Mouse (Mus musculus) heart, postnatal 0 days (tissue): ENCODE data around the gene Nle1.

Experiments
- CTCF ChIP-seq: IDR thresholded peaks from 2 replicates; pipeline ENCODE4 v1.5.1; 2016; ENCODE audit warnings: antibody characterized with exemption, control low read depth, low read depth
- EP300 ChIP-seq: IDR thresholded peaks from 2 replicates; pipeline ENCODE4 v1.6.1; 2016; ENCODE audit warnings: antibody characterized with exemption, low read depth

DNA sequence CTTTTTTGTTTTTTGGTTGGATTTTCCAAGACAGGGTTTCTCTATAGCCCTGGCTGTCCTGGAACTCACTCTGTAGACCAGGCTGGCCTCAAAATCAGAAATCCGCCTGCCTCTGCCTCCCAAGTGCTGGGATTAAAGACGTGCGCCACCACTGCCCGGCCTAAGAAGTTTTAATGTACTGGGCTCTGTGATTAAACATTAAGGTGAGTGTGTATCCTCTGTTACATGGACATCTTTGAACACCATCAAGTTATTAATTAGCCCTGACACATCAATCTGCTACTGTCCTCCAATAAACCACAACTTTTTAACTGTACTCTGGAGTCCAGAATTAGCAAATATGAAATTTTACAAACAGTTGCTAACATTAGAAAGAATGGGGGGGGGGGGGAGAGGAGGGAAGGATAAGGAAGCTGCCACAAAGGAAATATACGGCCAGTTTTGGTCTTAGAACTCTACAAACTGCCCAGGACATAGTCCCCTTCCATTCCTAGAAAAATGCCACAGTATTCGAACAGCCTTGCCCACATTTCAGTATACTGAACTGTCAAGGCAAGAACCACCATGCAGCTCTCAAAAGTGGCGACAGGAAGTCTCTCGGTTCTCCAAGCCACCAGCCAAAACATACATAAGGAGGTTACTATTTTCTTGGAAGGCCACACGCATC is 38.6 kb downstream of the Nle1 start:
- TF ChIP-seq CTCF: no peak
- no peak for TF ChIP-seq EP300
